Mouse (Mus musculus) olfactory bulb, adult 2 months (tissue): ENCODE results near the gene C1qa. TPM values are rescaled to one million over a fixed set of nuclear protein-coding genes. Genes with fewer than 3 reads are reported as not detected.

Source experiments
- H3K27ac ChIP-seq: fragments of 200-500 bp; 2 replicates; pipeline ENCODE4 v1.5.1; 2012; ENCODE audit warnings: low read depth, low read length; ENCODE audit not compliant: insufficient read depth
- H3K4me1 ChIP-seq: fragments of 200-500 bp; 2 replicates; pipeline ENCODE4 v1.6.1; 2012; ENCODE audit warnings: low read length; ENCODE audit not compliant: control insufficient read depth, insufficient read depth
- H3K4me3 ChIP-seq: fragments of 200-500 bp; 2 replicates; pipeline ENCODE4 v1.5.1; 2012; ENCODE audit warnings: mild to moderate bottlenecking, low read depth, low read length, moderate library complexity; ENCODE audit not compliant: insufficient read depth
- CTCF ChIP-seq: fragments of 200-500 bp; IDR thresholded peaks from 2 replicates; pipeline ENCODE4 v1.5.1; 2012; ENCODE audit warnings: low read depth, mild to moderate bottlenecking, low read length, moderate library complexity; ENCODE audit not compliant: insufficient read depth
- POLR2A ChIP-seq: fragments of 200-500 bp; IDR thresholded peaks from 2 replicates; pipeline ENCODE4 v1.6.1; 2012; ENCODE audit warnings: mild to moderate bottlenecking, low read depth, low read length, moderate library complexity; ENCODE audit not compliant: insufficient read depth
- WGBS: fragments of 180-500 bp; shearing (Covaris S2); methylation state at CpG from one replicate; pipeline ENCODE4 v1.1.7; 2018; 5-methylcytosine and 5-hydroxymethylcytosine counted together
- polyA plus RNA-seq: library from polyadenylated mRNA; stranded (reverse); fragments of >200 nt; gene quantifications from 2 replicates; pipeline ENCODE4 v1.2.4, GENCODE M21; 2012; ENCODE audit warnings: low replicate concordance; ENCODE audit not compliant: missing spikeins, insufficient read depth, insufficient read length

C1qa gene
- polyA plus RNA-seq, 1 experiment: not detected

GRCm38 (mm10) chr4:136911211-136911646, 12.6 kb upstream of the C1qa start:
- no peak overlapping the region for H3K27ac ChIP-seq

GRCm38 (mm10) chr4:136907809-136908208, 9.2 kb upstream of the C1qa start:
- H3K27ac ChIP-seq: no peak overlapping the region
- no peak overlapping the region for H3K4me3 ChIP-seq
- H3K4me1 ChIP-seq: peaks cover 23% of the 10 kb centered on the region
- TF ChIP-seq CTCF (no peak), POLR2A (no peak)

More at GRCm38 (mm10) chr4:136911211-136911646, 12.6 kb upstream of the C1qa start:
- WGBS: 7% methylated on average over 17 of the region's 17 CpGs
- H3K4me1 ChIP-seq: peaks cover 12% of the 10 kb centered on the region
- H3K4me3 ChIP-seq: no peak overlapping the region
- no peak for TF ChIP-seq POLR2A
- no peak for TF ChIP-seq CTCF

- no peak overlapping the region for H3K4me3 ChIP-seq
- TF ChIP-seq CTCF: no peak
- TF ChIP-seq POLR2A: no peak
- 14% methylated on average over 7 of the region's 7 CpGs for WGBS
Measured at GRCm38 (mm10) chr4:136907033-136907432, 8.4 kb upstream of the C1qa start.

GRCm38 (mm10) chr4:136904767-136905539, 6.3 kb upstream of the C1qa start:
- no peak for TF ChIP-seq POLR2A
- TF ChIP-seq CTCF: no peak
- 8% methylated on average over 23 of the region's 23 CpGs for WGBS
- Histone ChIP-seq H3K4me1 (peaks cover 11% of the 10 kb centered on the region), H3K27ac (no peak overlapping the region), H3K4me3 (no peak overlapping the region)

More at GRCm38 (mm10) chr4:136907033-136907432, 8.4 kb upstream of the C1qa start:
- H3K27ac ChIP-seq: no peak overlapping the region
- peaks cover 21% of the 10 kb centered on the region for H3K4me1 ChIP-seq

- WGBS: 64% methylated on average over 7 of the region's 7 CpGs
- Histone ChIP-seq H3K4me1 (no peaks in the 10 kb centered on the region; the same call in 1 of the 2 replicates), H3K27ac (no peak overlapping the region), H3K4me3 (no peak overlapping the region)
- TF ChIP-seq POLR2A (no peak), CTCF (no peak)
Measured at GRCm38 (mm10) chr4:136899154-136899553, 551 bp upstream of the C1qa start.

GRCm38 (mm10) chr4:136898084-136898598, 462 bp downstream of the C1qa start:
- WGBS: 70% methylated on average over 9 of the region's 9 CpGs
- Histone ChIP-seq H3K4me3 (no peak overlapping the region), H3K4me1 (no peaks in the 10 kb centered on the region; the same call in 1 of the 2 replicates), H3K27ac (no peak overlapping the region)
- TF ChIP-seq POLR2A (no peak), CTCF (no peak)

GRCm38 (mm10) chr4:136896461-136896860, 2.1 kb downstream of the C1qa start:
- 36% methylated on average over 10 of the region's 10 CpGs for WGBS
- Histone ChIP-seq H3K27ac (no peak overlapping the region), H3K4me3 (no peak overlapping the region), H3K4me1 (no peaks in the 10 kb centered on the region; the same call in 1 of the 2 replicates)
- TF ChIP-seq POLR2A: no peak
- TF ChIP-seq CTCF: no peak

GRCm38 (mm10) chr4:136895861-136896260, 2.7 kb downstream of the C1qa start:
- no peak overlapping the region for H3K4me3 ChIP-seq
- WGBS: 3% methylated on average over 15 of the region's 15 CpGs

GRCm38 (mm10) chr4:136894821-136895220, 3.8 kb downstream of the C1qa start:
- H3K27ac ChIP-seq: no peak overlapping the region
- no peaks in the 10 kb centered on the region; the same call in 1 of the 2 replicates for H3K4me1 ChIP-seq
- no peak overlapping the region for H3K4me3 ChIP-seq
- no peak for TF ChIP-seq POLR2A
- no peak for TF ChIP-seq CTCF
- 79% methylated on average over 4 of the region's 4 CpGs for WGBS

More at GRCm38 (mm10) chr4:136895861-136896260, 2.7 kb downstream of the C1qa start:
- Histone ChIP-seq H3K27ac (no peak overlapping the region), H3K4me1 (no peaks in the 10 kb centered on the region; the same call in 1 of the 2 replicates)
- no peak for TF ChIP-seq CTCF
